Mouse (Mus musculus): ENCODE results near the gene Smc1a. TPM values are rescaled to one million over a fixed set of nuclear protein-coding genes. Genes with fewer than 3 reads are reported as not detected.
A peak's percentile ranks its signal among the peaks of the same experiment; 100 is the strongest.

The Smc1a gene
- polyA plus RNA-seq (2012; ENCODE audit: insufficient read depth, insufficient read length, missing spikeins) = 79.8 and 88.5 TPM in 2 replicates

DNA sequence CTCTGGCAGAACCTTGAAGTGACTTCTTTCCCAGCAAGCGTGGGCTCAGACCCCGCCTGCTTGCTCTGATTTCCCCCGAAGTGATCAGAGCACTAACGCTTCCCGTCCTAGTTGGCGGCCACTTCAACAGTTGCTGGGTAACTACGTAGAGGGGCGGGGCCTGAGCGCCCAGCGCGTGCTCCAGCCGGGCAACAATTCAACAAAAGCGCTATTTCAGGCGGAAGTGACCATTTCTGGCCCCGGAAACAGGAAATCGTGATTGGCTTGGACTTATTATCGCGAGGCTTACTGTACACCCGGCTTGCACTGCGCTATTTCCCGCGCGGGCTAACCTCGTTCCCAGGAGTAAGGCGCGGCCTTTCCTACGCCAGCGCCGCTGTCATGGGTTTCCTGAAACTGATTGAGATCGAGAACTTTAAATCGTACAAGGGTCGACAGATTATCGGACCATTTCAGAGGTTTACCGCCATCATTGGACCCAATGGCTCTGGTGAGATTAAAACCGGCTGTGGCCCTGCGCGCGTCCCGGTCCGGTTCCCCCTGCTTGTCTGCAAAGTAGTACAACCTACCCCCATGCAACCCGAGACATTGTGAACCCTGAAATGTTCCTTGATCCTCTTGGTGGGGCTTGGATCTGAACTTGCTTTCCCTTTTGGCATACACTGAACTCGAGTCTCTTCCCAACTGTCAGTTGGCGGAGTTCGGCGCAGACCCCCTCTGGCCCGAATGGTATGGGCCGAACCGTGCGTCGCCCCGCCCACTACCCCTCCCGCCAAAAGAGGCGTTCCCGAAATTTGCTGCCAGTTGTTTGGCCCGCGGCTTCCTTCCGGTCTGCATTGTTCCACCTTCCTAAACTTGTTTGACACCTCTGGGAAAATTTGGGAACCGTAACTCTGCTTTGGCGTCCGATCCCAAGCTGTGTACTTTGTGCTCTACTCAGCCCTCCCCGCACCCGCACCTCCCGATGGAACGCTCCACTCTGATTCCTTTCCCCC is at the start of gene Smc1a, which contains the start of gene Ribc1:
Gene Smc1a, plus strand, starts transcription at position 278 of the 995 bp plus-strand sequence.
Gene Ribc1, minus strand, starts transcription at position 145 of the 995 bp plus-strand sequence.
- no peak for TF ChIP-seq POLR2A (IDR thresholded peaks at IDR 0.05; ENCODE audit: borderline replicate concordance, low read depth, low read length)
- TF ChIP-seq CTCF (IDR thresholded peaks at IDR 0.05; ENCODE audit: low read depth, low read length) = no peak

DNA sequence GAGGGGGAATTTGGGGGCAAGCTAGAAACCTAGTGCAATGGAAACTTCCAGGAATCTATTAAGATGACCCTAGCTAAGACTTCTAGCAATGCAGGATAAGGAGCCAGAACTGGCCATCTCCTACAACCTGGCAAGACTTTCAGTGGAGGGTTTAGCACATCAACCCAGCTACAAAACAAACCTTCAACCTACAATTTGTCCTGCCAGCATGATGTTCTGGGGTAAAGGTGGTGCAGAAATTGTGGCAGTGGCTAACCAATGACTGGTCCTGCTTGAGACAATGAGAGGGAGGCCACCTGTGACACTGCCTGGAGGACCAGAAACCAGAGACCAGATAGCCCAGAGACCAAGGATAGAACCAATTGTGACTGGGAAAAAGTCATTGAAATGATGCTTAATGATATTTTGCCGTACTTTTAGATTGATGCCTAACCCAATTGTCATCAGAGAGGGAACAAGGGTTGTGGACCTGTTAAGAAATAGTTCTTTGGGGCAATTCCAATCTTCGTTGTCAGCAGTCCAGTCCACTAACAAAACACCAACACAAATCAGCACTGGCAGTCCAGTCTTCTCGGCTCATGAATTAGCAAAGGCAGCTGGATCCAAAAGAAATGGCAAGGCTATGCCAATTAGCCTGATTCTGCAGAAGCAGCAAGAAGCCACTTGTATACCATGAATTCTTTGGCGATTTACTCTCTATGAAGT is 17.1 kb upstream of the Smc1a start:
- TF ChIP-seq CTCF (IDR thresholded peaks at IDR 0.05; ENCODE audit: low read depth, low read length) (no peak), POLR2A (IDR thresholded peaks at IDR 0.05; ENCODE audit: borderline replicate concordance, low read depth, low read length) (no peak)
- Histone ChIP-seq H3K27ac (ENCODE audit: insufficient read depth, low read depth, low read length) (no peak overlapping the region), H3K4me3 (ENCODE audit: insufficient read depth, low read length) (no peak overlapping the region), H3K4me1 (ENCODE audit: control insufficient read depth, insufficient read depth, low read length) (no peaks in the 10 kb centered on the region)

More for the DNA sequence above, at the start of gene Smc1a, which contains the start of gene Ribc1:
- no peaks in the 10 kb centered on the region for H3K4me1 ChIP-seq (ENCODE audit: control insufficient read depth, insufficient read depth, low read length)
- H3K4me3 ChIP-seq (ENCODE audit: insufficient read depth, low read length) = peak within 1 kb of the TSS; percentile 83
- peak within 1 kb of the TSS; percentile 83 for H3K27ac ChIP-seq (ENCODE audit: insufficient read depth, low read depth, low read length)

DNA sequence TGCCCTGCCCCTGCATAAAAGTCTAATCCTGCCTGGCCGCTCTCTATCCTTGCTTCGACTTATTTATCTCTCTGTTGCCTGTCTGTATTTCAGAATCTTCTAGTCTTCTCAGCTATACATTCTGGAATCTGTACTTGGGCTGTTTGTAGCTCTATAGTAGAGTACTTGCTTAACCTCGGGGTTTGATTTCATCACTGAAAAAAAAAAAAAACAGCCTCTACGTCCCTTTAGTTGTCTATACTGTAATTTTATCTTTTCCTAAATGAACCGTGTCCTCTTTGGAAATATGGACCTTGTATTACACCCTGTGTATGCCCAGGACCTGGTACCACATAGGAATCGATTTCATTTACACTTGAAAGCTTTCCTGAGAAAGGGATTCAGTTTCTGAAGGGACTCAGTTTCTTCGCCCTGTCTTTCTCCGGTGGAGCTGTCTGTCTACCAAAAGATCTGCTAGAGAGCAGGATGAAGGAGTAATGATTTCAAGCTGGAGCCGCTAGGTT is 15.0 kb upstream of the Smc1a start:
- Histone ChIP-seq H3K4me1 (ENCODE audit: control insufficient read depth, insufficient read depth, low read length) (no peaks in the 10 kb centered on the region), H3K27ac (ENCODE audit: insufficient read depth, low read depth, low read length) (peak overlapping the region; percentile 49), H3K4me3 (ENCODE audit: insufficient read depth, low read length) (peak overlapping the region; percentile 55)
- TF ChIP-seq CTCF (IDR thresholded peaks at IDR 0.05; ENCODE audit: low read depth, low read length) = no peak

DNA sequence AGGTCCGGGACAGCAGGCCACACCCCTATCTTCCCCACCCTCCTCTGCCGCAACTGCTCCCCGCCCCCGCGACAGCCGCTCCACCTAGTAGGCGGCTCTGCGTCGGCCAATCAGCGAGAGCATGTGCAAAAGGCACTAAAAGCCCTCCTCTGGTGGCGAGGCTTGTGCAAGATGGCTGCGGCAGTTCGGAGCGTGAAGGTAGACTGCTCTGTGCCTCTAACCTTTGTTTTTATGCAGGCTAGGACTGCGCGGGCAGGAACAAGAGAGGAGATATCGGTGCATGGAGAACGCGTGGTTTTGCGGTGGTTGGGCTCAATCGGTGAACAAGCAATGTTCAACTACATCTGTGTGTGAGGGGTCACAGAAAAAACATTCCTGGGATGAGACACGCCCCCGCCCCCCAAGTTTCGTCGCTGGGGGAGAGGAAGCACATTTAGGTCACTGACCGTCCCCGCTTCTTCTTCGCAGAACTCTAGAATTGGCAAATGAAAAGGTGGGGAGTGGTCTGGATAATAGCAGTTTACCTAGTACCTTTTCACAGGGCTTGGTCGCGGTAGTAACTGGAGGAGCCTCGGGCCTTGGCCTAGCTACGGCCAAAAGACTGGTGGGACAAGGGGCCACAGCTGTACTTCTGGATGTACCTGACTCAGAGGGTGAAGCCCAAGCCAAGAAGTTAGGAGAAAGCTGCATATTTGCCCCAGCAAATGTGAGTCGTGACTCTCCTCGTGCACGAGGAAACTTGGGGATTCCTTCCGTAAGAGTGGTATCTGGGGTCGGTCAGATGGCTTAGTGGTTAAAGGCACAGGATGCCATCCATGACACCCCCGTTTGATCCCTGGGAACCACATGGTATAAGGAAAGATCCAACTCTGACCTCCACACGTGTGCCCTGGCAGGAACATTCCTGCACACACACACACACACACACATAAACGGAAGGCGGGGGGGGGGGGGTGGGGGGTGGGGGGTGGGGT is 14.2 kb upstream of the Smc1a start, which contains the start of gene Hsd17b10:
Gene Hsd17b10, plus strand, starts transcription at position 109 of the 974 bp plus-strand sequence.
- TF ChIP-seq CTCF (IDR thresholded peaks at IDR 0.05; ENCODE audit: low read depth, low read length) (no peak), POLR2A (IDR thresholded peaks at IDR 0.05; ENCODE audit: borderline replicate concordance, low read depth, low read length) (no peak)
- Histone ChIP-seq H3K4me1 (ENCODE audit: control insufficient read depth, insufficient read depth, low read length) (no peaks in the 10 kb centered on the region), H3K27ac (ENCODE audit: insufficient read depth, low read depth, low read length) (peak within 1 kb of the TSS; percentile 56), H3K4me3 (ENCODE audit: insufficient read depth, low read length) (peak within 1 kb of the TSS; percentile 82)

DNA sequence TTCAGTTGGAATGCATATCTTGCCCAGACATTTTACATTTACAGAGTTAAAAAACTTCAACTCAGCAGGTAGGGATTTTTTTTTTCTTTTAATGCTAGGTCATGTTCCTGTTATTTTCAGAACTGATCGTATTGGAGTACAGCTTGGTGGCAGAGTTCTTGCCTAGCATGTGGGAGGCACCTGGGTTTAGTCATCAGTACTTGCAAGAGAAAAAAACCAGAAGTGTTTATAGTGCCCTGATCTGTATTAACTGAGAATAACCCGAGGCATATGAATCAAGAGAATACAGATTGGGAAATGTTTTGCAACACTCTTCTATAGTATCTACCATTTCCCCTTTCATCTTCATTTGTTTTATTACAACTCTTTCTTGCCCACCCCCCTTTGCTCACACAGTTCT is 13.4 kb upstream of the Smc1a start:
- Histone ChIP-seq H3K4me1 (ENCODE audit: control insufficient read depth, insufficient read depth, low read length) (no peaks in the 10 kb centered on the region), H3K4me3 (ENCODE audit: insufficient read depth, low read length) (peak overlapping the region; percentile 28; the same call in 1 of the 2 replicates), H3K27ac (ENCODE audit: insufficient read depth, low read depth, low read length) (peak overlapping the region; percentile 31)
- no peak for TF ChIP-seq CTCF (IDR thresholded peaks at IDR 0.05; ENCODE audit: low read depth, low read length)
- no peak for TF ChIP-seq POLR2A (IDR thresholded peaks at IDR 0.05; ENCODE audit: borderline replicate concordance, low read depth, low read length)

DNA sequence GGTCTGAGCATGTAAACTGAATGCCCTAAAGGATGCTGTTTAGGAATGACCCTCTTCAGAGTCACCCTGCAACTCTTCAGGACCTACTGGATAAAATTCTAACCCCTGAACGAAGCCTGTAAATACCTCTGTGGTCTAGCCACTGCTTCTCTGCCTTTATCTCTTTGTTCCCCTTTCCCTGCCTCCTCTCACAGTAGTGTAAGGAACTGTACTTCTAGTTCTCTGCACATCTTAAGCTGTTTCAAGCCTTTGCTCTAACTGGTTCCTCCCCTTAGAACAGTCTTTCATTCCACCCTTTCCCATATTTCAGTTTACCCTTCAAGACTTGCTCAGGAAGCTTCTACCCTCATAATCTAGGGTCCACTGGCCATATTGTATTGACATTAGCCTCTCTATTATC is 8.4 kb upstream of the Smc1a start:
- TF ChIP-seq CTCF (IDR thresholded peaks at IDR 0.05; ENCODE audit: low read depth, low read length) = no peak
- TF ChIP-seq POLR2A (IDR thresholded peaks at IDR 0.05; ENCODE audit: borderline replicate concordance, low read depth, low read length) = no peak
- no peaks in the 10 kb centered on the region for H3K4me1 ChIP-seq (ENCODE audit: control insufficient read depth, insufficient read depth, low read length)
- no peak overlapping the region for H3K4me3 ChIP-seq (ENCODE audit: insufficient read depth, low read length)
- H3K27ac ChIP-seq (ENCODE audit: insufficient read depth, low read depth, low read length) = no peak overlapping the region

DNA sequence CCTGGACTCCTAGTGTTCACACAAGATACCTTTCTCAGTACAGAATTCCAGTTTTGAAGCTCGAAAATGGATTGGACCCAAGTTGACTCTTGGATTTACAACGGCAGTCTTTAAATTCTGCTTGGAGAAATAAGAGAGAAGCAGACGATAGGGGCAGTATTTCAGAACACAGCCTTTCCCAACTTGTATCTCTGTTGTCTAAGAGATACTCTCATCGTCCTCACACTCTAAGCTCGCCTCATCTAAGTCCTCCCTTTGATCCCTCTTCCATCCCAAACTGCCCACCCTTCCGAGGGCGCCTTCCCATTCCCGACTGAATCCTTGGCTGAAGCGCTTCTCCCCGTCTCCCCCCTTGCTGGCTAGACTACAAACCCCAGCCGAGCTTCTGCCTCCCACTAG is 477 bp upstream of the Smc1a start:
- Histone ChIP-seq H3K4me3 (ENCODE audit: insufficient read depth, low read length) (peak overlapping the region; percentile 72), H3K4me1 (ENCODE audit: control insufficient read depth, insufficient read depth, low read length) (no peaks in the 10 kb centered on the region), H3K27ac (ENCODE audit: insufficient read depth, low read depth, low read length) (peak overlapping the region; percentile 67)
- no peak for TF ChIP-seq CTCF (IDR thresholded peaks at IDR 0.05; ENCODE audit: low read depth, low read length)
- TF ChIP-seq POLR2A (IDR thresholded peaks at IDR 0.05; ENCODE audit: borderline replicate concordance, low read depth, low read length) = no peak

DNA sequence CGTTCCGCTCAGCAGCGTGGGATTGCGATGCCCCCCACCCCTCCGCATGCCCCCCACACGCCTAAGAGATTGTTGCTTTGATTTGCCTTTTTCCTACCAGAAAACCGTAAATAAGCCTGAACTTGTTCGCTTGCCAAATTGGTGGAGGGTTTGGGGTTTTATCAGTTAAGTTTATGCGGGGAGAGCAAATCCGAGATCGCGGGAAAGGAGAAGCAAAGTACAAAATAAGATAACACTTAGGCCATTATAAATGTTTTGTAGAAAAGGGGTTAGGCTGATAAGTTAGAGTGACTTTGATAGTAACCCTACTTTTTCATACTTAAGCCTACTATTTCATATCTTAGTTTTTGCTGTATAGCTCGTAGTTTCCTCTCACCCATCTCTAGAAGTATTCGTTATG is 958 bp downstream of the Smc1a start:
- H3K27ac ChIP-seq (ENCODE audit: insufficient read depth, low read depth, low read length) = no peak overlapping the region; the same call in 1 of the 2 replicates
- TF ChIP-seq CTCF (IDR thresholded peaks at IDR 0.05; ENCODE audit: low read depth, low read length) (no peak), POLR2A (IDR thresholded peaks at IDR 0.05; ENCODE audit: borderline replicate concordance, low read depth, low read length) (no peak)
- peak overlapping the region; percentile 83 for H3K4me3 ChIP-seq (ENCODE audit: insufficient read depth, low read length)
- no peaks in the 10 kb centered on the region for H3K4me1 ChIP-seq (ENCODE audit: control insufficient read depth, insufficient read depth, low read length)
